Mouse (Mus musculus) hindbrain, embryonic 12.5 days (tissue): Measurements from ENCODE around the gene Fam217b. TPM values are rescaled to one million over a fixed set of nuclear protein-coding genes. Genes with fewer than 3 reads are reported as not detected.
A peak's percentile ranks its signal among the peaks of the same experiment; 100 is the strongest.

Experiments
- ATAC-seq: fragments of 200-750 bp; cut with Nextera tagmentation; 2 replicates; pipeline ENCODE4 v1.8.0; 2017; ENCODE audit warnings: moderate TSS enrichment; ENCODE audit not compliant: low FRiP score
- H3K27ac ChIP-seq: fragments of 300-500 bp; sonication (generic); 2 replicates; pipeline ENCODE4 v1.5.1; 2016; ENCODE audit warnings: mild to moderate bottlenecking
- H3K27me3 ChIP-seq: fragments of 300-500 bp; sonication (generic); 2 replicates; pipeline ENCODE4 v1.6.1; 2016; ENCODE audit warnings: mild to moderate bottlenecking
- H3K36me3 ChIP-seq: fragments of 300-500 bp; sonication (generic); 2 replicates; pipeline ENCODE4 v1.6.1; 2016; ENCODE audit warnings: mild to moderate bottlenecking
- H3K4me1 ChIP-seq: fragments of 300-500 bp; sonication (generic); 2 replicates; pipeline ENCODE4 v1.6.1; 2016
- H3K4me2 ChIP-seq: fragments of 300-500 bp; sonication (generic); replicated peaks from 2 replicates; pipeline ENCODE4 v1.6.1; 2016; ENCODE audit warnings: mild to moderate bottlenecking
- H3K4me3 ChIP-seq: fragments of 300-500 bp; sonication (generic); 2 replicates; pipeline ENCODE4 v1.5.1; 2016; ENCODE audit warnings: mild to moderate bottlenecking
- H3K9ac ChIP-seq: fragments of 300-500 bp; sonication (generic); 2 replicates; pipeline ENCODE4 v1.6.1; 2016; ENCODE audit warnings: mild to moderate bottlenecking, moderate library complexity
- H3K9me3 ChIP-seq: fragments of 300-500 bp; sonication (generic); replicated peaks from 2 replicates; pipeline ENCODE4 v1.6.1; 2016; ENCODE audit warnings: mild to moderate bottlenecking
- WGBS: fragments of 180-500 bp; shearing (Covaris S2); methylation state at CpG from one replicate; pipeline ENCODE4 v1.1.7; 2016; 5-methylcytosine and 5-hydroxymethylcytosine counted together
- polyA plus RNA-seq: library from polyadenylated mRNA; unstranded; fragments of >200 nt; fragmentation: Nextera tagmentation; extraction: Ambion mirVana; gene quantifications from 2 replicates; pipeline ENCODE4 v1.2.1, GENCODE M21; 2016

Gene Fam217b
- 4.1 and 6.4 TPM in 2 replicates for polyA plus RNA-seq

GRCm38 (mm10) chr2:178414261-178415149 lies at the start of gene Fam217b, which contains the start of gene Ppp1r3d:
Gene Fam217b, plus strand, starts transcription at chr2:178414524.
Gene Ppp1r3d, minus strand, starts transcription at chr2:178414472.
- Histone ChIP-seq H3K36me3 (no peaks in the 10 kb centered on the region), H3K9ac (peak within 1 kb of the TSS; percentile 74), H3K27ac (peak within 1 kb of the TSS; percentile 84), H3K27me3 (peaks cover 21% of the 10 kb centered on the region), H3K4me1 (peaks cover 26% of the 10 kb centered on the region), H3K9me3 (no peaks in the 10 kb centered on the region), H3K4me3 (peak within 1 kb of the TSS; percentile 72), H3K4me2 (peak within 1 kb of the TSS; percentile 98)
- WGBS, result under 1% methylated on average over 59 of the region's 74 CpGs
- ATAC-seq, result peak; percentile 92

- Histone ChIP-seq H3K9me3 (0 out of 2 replicates have a peak, but pooled peaks cover 7% of the 10 kb centered on the region), H3K4me3 (no peak within 1 kb of the TSS), H3K27me3 (peaks cover 7% of the 10 kb centered on the region; the same call in 1 of the 2 replicates), H3K4me2 (no peak within 1 kb of the TSS), H3K27ac (no peak within 1 kb of the TSS), H3K36me3 (no peaks in the 10 kb centered on the region), H3K9ac (no peak within 1 kb of the TSS), H3K4me1 (no peaks in the 10 kb centered on the region)
- ATAC-seq, result peak; percentile 54
- 83% methylated on average over 52 of the region's 52 CpGs for WGBS
Observed at GRCm38 (mm10) chr2:178407053-178407815, 7.1 kb upstream of the Fam217b start, which contains the start of gene Sycp2. Gene Sycp2, minus strand, starts transcription at chr2:178407685.

- WGBS, result 59% methylated on average over 1 of the region's 1 CpGs
- H3K9ac ChIP-seq, result no peak overlapping the region
- peaks cover 10% of the 10 kb centered on the region for H3K4me1 ChIP-seq
- ATAC-seq, result no peak
- H3K4me3 ChIP-seq, result no peak overlapping the region
- H3K9me3 ChIP-seq, result 0 out of 2 replicates have a peak, but pooled peaks cover 7% of the 10 kb centered on the region
- H3K27ac ChIP-seq, result no peak overlapping the region
- H3K27me3 ChIP-seq, result peaks cover 18% of the 10 kb centered on the region
- H3K4me2 ChIP-seq, result no peak overlapping the region
- no peaks in the 10 kb centered on the region for H3K36me3 ChIP-seq
Observed at GRCm38 (mm10) chr2:178409024-178409423, 5.3 kb upstream of the Fam217b start.

GRCm38 (mm10) chr2:178410286-178410685 lies 4.0 kb upstream of the Fam217b start:
- 87% methylated on average over 6 of the region's 6 CpGs for WGBS
- Histone ChIP-seq H3K4me1 (peaks cover 18% of the 10 kb centered on the region), H3K9ac (no peak overlapping the region), H3K36me3 (no peaks in the 10 kb centered on the region), H3K4me2 (no peak overlapping the region), H3K27me3 (peaks cover 21% of the 10 kb centered on the region), H3K4me3 (no peak overlapping the region), H3K9me3 (0 out of 2 replicates have a peak, but pooled peaks cover 7% of the 10 kb centered on the region), H3K27ac (no peak overlapping the region)
- ATAC-seq, result no peak

GRCm38 (mm10) chr2:178412598-178412997 lies 1.7 kb upstream of the Fam217b start:
- Histone ChIP-seq H3K4me1 (peaks cover 26% of the 10 kb centered on the region), H3K4me2 (no peak overlapping the region), H3K9me3 (0 out of 2 replicates have a peak, but pooled peaks cover under 1% of the 10 kb centered on the region), H3K9ac (no peak overlapping the region), H3K27me3 (peaks cover 21% of the 10 kb centered on the region), H3K27ac (no peak overlapping the region), H3K36me3 (no peaks in the 10 kb centered on the region), H3K4me3 (no peak overlapping the region)
- no peak for ATAC-seq
- 55% methylated on average over 6 of the region's 6 CpGs for WGBS

GRCm38 (mm10) chr2:178413081-178413480 lies 1.2 kb upstream of the Fam217b start:
- Histone ChIP-seq H3K4me1 (peaks cover 26% of the 10 kb centered on the region), H3K27me3 (peaks cover 21% of the 10 kb centered on the region), H3K36me3 (no peaks in the 10 kb centered on the region), H3K9ac (no peak overlapping the region), H3K27ac (no peak overlapping the region), H3K4me2 (peak overlapping the region; percentile 98), H3K4me3 (peak overlapping the region; percentile 72; the same call in 1 of the 2 replicates), H3K9me3 (no peaks in the 10 kb centered on the region)
- 57% methylated on average over 13 of the region's 13 CpGs for WGBS
- ATAC-seq, result no peak; the same call in 1 of the 2 replicates

- H3K9ac ChIP-seq, result peak overlapping the region; percentile 74
- H3K27ac ChIP-seq, result peak overlapping the region; percentile 84; the same call in 1 of the 2 replicates
- peak; percentile 15 for ATAC-seq
- peaks cover 21% of the 10 kb centered on the region for H3K27me3 ChIP-seq
- 18% methylated on average over 75 of the region's 75 CpGs for WGBS
- peak overlapping the region; percentile 98 for H3K4me2 ChIP-seq
- H3K4me1 ChIP-seq, result peaks cover 26% of the 10 kb centered on the region
- H3K36me3 ChIP-seq, result no peaks in the 10 kb centered on the region
- H3K9me3 ChIP-seq, result no peaks in the 10 kb centered on the region
- H3K4me3 ChIP-seq, result peak overlapping the region; percentile 72
Observed at GRCm38 (mm10) chr2:178413481-178414260, 653 bp upstream of the Fam217b start.

GRCm38 (mm10) chr2:178415150-178415448 lies 775 bp downstream of the Fam217b start:
- Histone ChIP-seq H3K4me2 (peak overlapping the region; percentile 98), H3K9ac (no peak overlapping the region; the same call in 1 of the 2 replicates), H3K4me1 (peaks cover 26% of the 10 kb centered on the region), H3K27ac (peak overlapping the region; percentile 84), H3K27me3 (peaks cover 21% of the 10 kb centered on the region), H3K9me3 (no peaks in the 10 kb centered on the region), H3K4me3 (peak overlapping the region; percentile 72), H3K36me3 (no peaks in the 10 kb centered on the region)
- 26% methylated on average over 3 of the region's 3 CpGs for WGBS
- no peak for ATAC-seq

GRCm38 (mm10) chr2:178416427-178416826 lies 2.1 kb downstream of the Fam217b start:
- no peak for ATAC-seq
- 77% methylated on average over 13 of the region's 13 CpGs for WGBS
- Histone ChIP-seq H3K4me3 (no peak overlapping the region), H3K36me3 (no peaks in the 10 kb centered on the region), H3K4me1 (peaks cover 26% of the 10 kb centered on the region), H3K4me2 (no peak overlapping the region), H3K27me3 (peaks cover 20% of the 10 kb centered on the region), H3K9me3 (no peaks in the 10 kb centered on the region), H3K27ac (no peak overlapping the region), H3K9ac (no peak overlapping the region)

- Histone ChIP-seq H3K27me3 (peaks cover 15% of the 10 kb centered on the region), H3K9ac (no peak overlapping the region), H3K27ac (no peak overlapping the region), H3K9me3 (no peaks in the 10 kb centered on the region), H3K4me2 (no peak overlapping the region), H3K36me3 (no peaks in the 10 kb centered on the region), H3K4me1 (peaks cover 30% of the 10 kb centered on the region), H3K4me3 (no peak overlapping the region)
- ATAC-seq, result no peak
- 58% methylated on average over 4 of the region's 4 CpGs for WGBS
Observed at GRCm38 (mm10) chr2:178416970-178417369, 2.6 kb downstream of the Fam217b start.

GRCm38 (mm10) chr2:178420576-178420975 lies 6.3 kb downstream of the Fam217b start:
- Histone ChIP-seq H3K4me2 (no peak overlapping the region), H3K4me1 (peaks cover 21% of the 10 kb centered on the region), H3K27me3 (no peaks in the 10 kb centered on the region), H3K27ac (no peak overlapping the region), H3K9me3 (no peaks in the 10 kb centered on the region), H3K36me3 (no peaks in the 10 kb centered on the region), H3K4me3 (no peak overlapping the region), H3K9ac (no peak overlapping the region)
- ATAC-seq, result no peak
- WGBS, result 80% methylated on average over 9 of the region's 9 CpGs
